In genomic region chr1:82834572-82834971, GRCm38 (mm10) we compare ENCODE assay signal across 11 mouse cellular contexts. TPM values are rescaled to one million over a fixed set of nuclear protein-coding genes. Genes with fewer than 3 reads are reported as not detected.
DNase-seq lines count a peak whose midpoint lies in the region; ATAC-seq and TF ChIP-seq lines count a peak whose summit lies in the region.
"Had no signal": no experiment of that assay in that cellular context is flagged by ENCODE, and none has a peak within 500 bp of the region (broad histone marks: within the 10 kb centered on the region; RNA-seq: fewer than 3 reads in every experiment).

No protein-coding gene starts in this region.

- WGBS in intestine, embryonic 16.5 days = 49% methylated on average over 8 of the region's 8 CpGs

- H3K36me3 ChIP-seq in C2C12 (ENCODE audit: control insufficient read depth, insufficient read depth) = no peaks in the 10 kb centered on the region
- H3K36me3 ChIP-seq in intestine, embryonic 16.5 days (ENCODE audit: control insufficient read depth, insufficient read depth, low read length) = no peaks in the 10 kb centered on the region

- no peak overlapping the region for H3K4me2 ChIP-seq in intestine, embryonic 16.5 days (ENCODE audit: low read depth, low read length)
- H3K4me2 ChIP-seq: lung, embryonic 14.5 days had no signal

- intact Hi-C loops in gastrocnemius, adult 2 months (cut with DNase I) = no loop called here

- peaks cover 9% of the 10 kb centered on the region; the same call in 1 of the 2 replicates for H3K4me1 ChIP-seq in intestine, embryonic 16.5 days (ENCODE audit: control insufficient read depth, insufficient read depth, low read length)

- H3K79me3 ChIP-seq in C2C12 (ENCODE audit: low read depth) = no peaks in the 10 kb centered on the region

- no peak overlapping the region for H3K27ac ChIP-seq in gastrocnemius, adult 2 months
- peak overlapping the region; percentile 14; the same call in 1 of the 2 replicates for H3K27ac ChIP-seq in intestine, embryonic 16.5 days (ENCODE audit: low read length)

- peaks cover 4% of the 10 kb centered on the region for H3K79me2 ChIP-seq in C2C12 (ENCODE audit: control insufficient read depth, insufficient read depth)

- H3K9ac ChIP-seq in intestine, embryonic 16.5 days (ENCODE audit: low read depth, low read length) = no peak overlapping the region
- H3K9ac ChIP-seq: lung, embryonic 14.5 days had no signal

- H3K27me3 ChIP-seq in C2C12 (ENCODE audit: control insufficient read depth, insufficient read depth, insufficient read length) = no peaks in the 10 kb centered on the region
- H3K27me3 ChIP-seq in intestine, embryonic 16.5 days (replicated peaks; ENCODE audit: control insufficient read depth, insufficient read depth, low read length) = no peaks in the 10 kb centered on the region

- no peak for TF ChIP-seq CTCF in gastrocnemius, adult 2 months (IDR thresholded peaks at IDR 0.05)
- no peak for TF ChIP-seq CTCF in C2C12 (IDR thresholded peaks at IDR 0.05; ENCODE audit: control insufficient read depth, insufficient read depth, insufficient read length)

- H3K4me3 ChIP-seq in gastrocnemius, adult 2 months = no peak overlapping the region
- H3K4me3 ChIP-seq in C2C12 (ENCODE audit: insufficient read depth, poor library complexity, severe bottlenecking) = no peak overlapping the region
- H3K4me3 ChIP-seq in intestine, embryonic 16.5 days (ENCODE audit: low read length) = no peak overlapping the region

- peak; percentile 65 for ATAC-seq in intestine, embryonic 16.5 days

- DNase-seq in gastrocnemius, adult 2 months = peak; percentile 40
- no peak for DNase-seq in gastrocnemius, postnatal 25 days
- peak; percentile 85 to 89 for DNase-seq in adrenal gland, postnatal 36 days
- DNase-seq in cerebellum, postnatal 25 days = no peak
- DNase-seq in embryo, embryonic 10.5 days (ENCODE audit: low spot score) = no peak
- DNase-seq in cerebellum, postnatal 14 days = no peak
- DNase-seq: cerebellum, adult 2 months; kidney, adult 9 months; lung, embryonic 14.5 days had no signal

- no peak overlapping the region for H3ac ChIP-seq in C2C12 (ENCODE audit: control insufficient read depth, insufficient read length, low read depth)

- H3K9me3 ChIP-seq in intestine, embryonic 16.5 days (ENCODE audit: control insufficient read depth, low read length) = no peaks in the 10 kb centered on the region

TF ChIP-seq in C2C12, 6 proteins besides CTCF, POLR2A, EP300 and RAD21:
- TF ChIP-seq FOSL1 (IDR thresholded peaks at IDR 0.05; ENCODE audit: insufficient read depth, low read length, poor library complexity, severe bottlenecking) (peak; percentile 33), MAX (IDR thresholded peaks at IDR 0.05) (peak; percentile 55), CEBPB (IDR thresholded peaks at IDR 0.05; ENCODE audit: low read depth) (no peak)

RNA-seq across cellular contexts. Expression of gene Agfg1, which starts 4.7 kb away (rescaled TPM):
- total RNA-seq in gastrocnemius, adult 2 months (2021) = 10 to 100 TPM; 24.6 to 27.7 TPM
- 10 to 100 TPM; 23.3 to 24.9 TPM for total RNA-seq in gastrocnemius, postnatal 25 days (2021)
- 26.9 TPM for polyA plus RNA-seq in C2C12 (2012; fragmentation: generic; extraction: Trizol)
- total RNA-seq in adrenal gland, postnatal 36 days (2021) = 10 to 100 TPM; 52.5 to 60.5 TPM
- polyA plus RNA-seq in intestine, embryonic 16.5 days (2015; fragmentation: Nextera tagmentation; extraction: Ambion mirVana) = 14.1 and 31.8 TPM in 2 replicates

Comparison
In these comparisons a context has a peak if more than half of its experiments do, and no peak if none do; other contexts are left out.
1. DNase-seq: peak in gastrocnemius, adult 2 months (single experiment) and adrenal gland, postnatal 36 days (2 of 2); none in gastrocnemius, postnatal 25 days (single experiment), cerebellum, postnatal 25 days (0 of 2), embryo, embryonic 10.5 days (single experiment) and cerebellum, postnatal 14 days (0 of 2).